Mouse (Mus musculus): ENCODE measurements around the gene Nsun2. TPM values are rescaled to one million over a fixed set of nuclear protein-coding genes. Genes with fewer than 3 reads are reported as not detected.

Gene Nsun2
- polyA plus RNA-seq (2014; fragmentation: Nextera tagmentation; extraction: Ambion mirVana) = 73.3 and 86.6 TPM in 2 replicates

DNA sequence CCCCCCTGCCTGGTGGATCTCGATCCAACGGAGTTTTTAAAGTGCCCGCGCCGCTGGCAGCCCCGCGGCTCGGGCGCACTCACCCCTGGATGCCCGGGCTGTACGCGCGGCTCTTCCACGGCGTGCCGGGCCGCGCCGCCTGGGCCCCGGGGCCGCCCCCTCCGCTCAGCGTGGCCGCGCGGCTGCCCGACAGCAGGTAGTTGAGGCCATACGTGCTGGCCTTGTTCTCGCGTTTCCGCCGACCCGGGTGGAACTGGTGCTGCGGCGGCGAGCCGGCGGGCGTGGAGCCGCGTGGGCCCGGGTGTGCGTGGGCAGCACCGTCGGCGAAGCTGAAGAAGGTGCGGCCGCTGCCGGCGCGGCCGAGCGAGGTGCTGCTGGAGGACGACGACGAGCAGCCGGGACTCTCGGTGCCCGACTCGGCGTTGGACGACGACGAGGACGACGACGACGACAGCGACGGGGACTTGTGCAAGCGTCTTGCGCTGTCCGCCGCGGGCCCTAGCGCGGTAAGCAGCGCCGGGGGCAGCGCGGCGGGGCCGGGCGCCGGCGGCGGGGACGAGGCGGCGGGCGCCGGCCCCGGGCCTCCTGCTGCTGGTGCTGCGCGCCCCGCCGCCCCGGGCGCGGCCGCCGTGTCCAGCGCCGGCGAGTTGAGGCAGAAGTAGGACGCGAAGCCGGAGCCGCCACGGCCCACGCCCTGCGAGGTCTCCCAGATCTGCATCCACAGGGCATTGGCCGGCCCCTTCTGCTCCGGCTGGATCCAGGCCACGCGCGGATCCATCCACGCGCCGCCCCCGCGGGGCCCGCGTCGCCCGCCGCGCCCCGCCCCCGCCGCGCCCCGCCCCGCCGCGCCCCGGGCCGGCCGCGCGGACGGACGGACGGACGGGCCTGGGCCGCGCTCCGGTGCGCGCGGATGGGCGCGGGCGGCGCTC, at the start of gene Nsun2:
TSS of gene Nsun2 (plus strand) at position 342 of the 929 bp plus-strand sequence.
- H3K9me3 ChIP-seq (ENCODE audit: control insufficient read depth, low read length) = no peaks in the 10 kb centered on the region
- H3K4me3 ChIP-seq (replicated peaks; ENCODE audit: low read length) = peak within 1 kb of the TSS; percentile 94
- peak; percentile 10 for ATAC-seq (ENCODE audit: low FRiP score)
- H3K27me3 ChIP-seq (ENCODE audit: control insufficient read depth, insufficient read depth, low read length) = no peaks in the 10 kb centered on the region
- peak within 1 kb of the TSS; percentile 96 for H3K4me2 ChIP-seq (replicated peaks)
- H3K4me1 ChIP-seq (replicated peaks; ENCODE audit: control insufficient read depth, insufficient read depth, low read length) = peaks cover 51% of the 10 kb centered on the region
- under 1% methylated on average over 91 of the region's 155 CpGs for WGBS
- peak; percentile 43 for DNase-seq (ENCODE audit: low spot score)
- peak within 1 kb of the TSS; percentile 98 for H3K27ac ChIP-seq
- H3K9ac ChIP-seq = peak within 1 kb of the TSS; percentile 90
- no peaks in the 10 kb centered on the region; the same call in 1 of the 2 replicates for H3K36me3 ChIP-seq (replicated peaks; ENCODE audit: control insufficient read depth, insufficient read depth)

DNA sequence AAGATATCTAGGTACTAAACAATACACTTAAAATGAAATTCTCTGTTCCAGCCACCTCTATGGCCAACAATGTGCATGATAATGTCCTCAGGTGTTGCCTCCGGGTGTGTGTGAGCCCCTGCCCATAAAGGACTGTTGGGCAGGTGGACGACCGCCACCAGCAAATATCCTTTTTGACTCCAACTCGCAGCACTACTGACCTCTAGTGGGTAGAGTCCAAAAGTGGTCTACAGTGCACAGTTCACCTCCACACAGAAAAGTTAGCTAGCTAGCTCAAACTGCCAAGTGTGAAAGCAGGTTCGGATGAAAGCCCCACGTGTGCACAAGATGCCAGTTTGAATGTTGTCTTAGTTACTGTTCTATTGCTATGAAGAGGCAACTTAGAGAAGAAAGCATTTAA, 48.2 kb upstream of the Nsun2 start:
- H3K9me3 ChIP-seq (ENCODE audit: control insufficient read depth, low read length) = no peaks in the 10 kb centered on the region
- H3K27me3 ChIP-seq (ENCODE audit: control insufficient read depth, insufficient read depth, low read length) = peaks cover 65% of the 10 kb centered on the region
- no peak overlapping the region for H3K4me3 ChIP-seq (replicated peaks; ENCODE audit: low read length)

DNA sequence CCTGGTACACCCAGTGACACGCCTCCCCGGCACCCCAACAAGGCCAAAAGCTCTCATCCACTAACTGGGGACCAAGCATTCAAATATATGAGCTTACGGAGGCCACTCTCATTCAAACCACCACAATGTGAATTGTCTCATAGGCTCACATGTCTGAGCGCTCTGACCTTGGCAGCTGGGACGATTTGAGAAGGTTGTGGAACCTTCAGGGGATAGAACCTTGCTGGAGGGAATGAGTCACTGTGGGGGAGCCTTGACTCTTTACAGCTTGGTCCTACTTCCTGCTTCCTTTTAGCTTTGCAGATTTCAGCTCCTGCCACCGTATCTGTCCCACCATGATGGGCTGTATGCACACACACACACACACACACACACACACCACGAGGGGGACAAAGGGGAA, 47.7 kb upstream of the Nsun2 start:
- Histone ChIP-seq H3K9me3 (ENCODE audit: control insufficient read depth, low read length) (no peaks in the 10 kb centered on the region), H3K27me3 (ENCODE audit: control insufficient read depth, insufficient read depth, low read length) (peaks cover 61% of the 10 kb centered on the region), H3K9ac (no peak overlapping the region), H3K36me3 (replicated peaks; ENCODE audit: control insufficient read depth, insufficient read depth) (no peaks in the 10 kb centered on the region), H3K4me2 (replicated peaks) (no peak overlapping the region), H3K4me3 (replicated peaks; ENCODE audit: low read length) (no peak overlapping the region), H3K27ac (no peak overlapping the region), H3K4me1 (replicated peaks; ENCODE audit: control insufficient read depth, insufficient read depth, low read length) (peaks cover 22% of the 10 kb centered on the region)
- 75% methylated on average over 7 of the region's 7 CpGs for WGBS
- DNase-seq (ENCODE audit: low spot score) (no peak), ATAC-seq (ENCODE audit: low FRiP score) (no peak)

More for the DNA sequence above, 48.2 kb upstream of the Nsun2 start:
- 17% methylated on average over 6 of the region's 6 CpGs for WGBS
- ATAC-seq (ENCODE audit: low FRiP score) = 0 out of 2 replicates have a peak, but pooled peaks have one; percentile 34
- H3K4me2 ChIP-seq (replicated peaks) = no peak overlapping the region
- H3K27ac ChIP-seq = no peak overlapping the region
- H3K36me3 ChIP-seq (replicated peaks; ENCODE audit: control insufficient read depth, insufficient read depth) = no peaks in the 10 kb centered on the region
- H3K9ac ChIP-seq = no peak overlapping the region
- DNase-seq (ENCODE audit: low spot score) = peak; percentile 74
- H3K4me1 ChIP-seq (replicated peaks; ENCODE audit: control insufficient read depth, insufficient read depth, low read length) = peaks cover 24% of the 10 kb centered on the region

DNA sequence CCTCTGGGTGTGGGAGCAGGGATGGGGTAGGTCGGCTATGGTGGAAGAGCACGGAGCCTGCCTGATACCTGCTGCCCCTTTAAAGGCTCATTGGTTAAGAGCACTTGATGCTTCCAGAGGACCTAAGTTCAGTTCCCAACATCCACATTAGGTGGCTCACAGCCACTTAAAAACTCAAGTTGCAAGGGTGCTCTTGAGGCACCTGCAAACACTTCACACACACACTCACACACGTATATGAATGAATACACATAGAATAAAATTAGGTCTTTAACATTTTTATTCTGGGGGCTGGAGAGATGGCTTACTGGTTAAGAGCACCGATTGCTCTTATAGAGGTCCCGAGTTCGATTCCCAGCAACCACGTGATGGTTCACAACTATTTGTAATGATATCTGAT, 46.4 kb upstream of the Nsun2 start:
- WGBS = 86% methylated on average over 7 of the region's 7 CpGs
- H3K9me3 ChIP-seq (ENCODE audit: control insufficient read depth, low read length) = no peaks in the 10 kb centered on the region
- no peak overlapping the region for H3K9ac ChIP-seq
- H3K36me3 ChIP-seq (replicated peaks; ENCODE audit: control insufficient read depth, insufficient read depth) = no peaks in the 10 kb centered on the region
- H3K4me3 ChIP-seq (replicated peaks; ENCODE audit: low read length) = no peak overlapping the region
- peak overlapping the region; percentile 53; the same call in 1 of the 2 replicates for H3K4me2 ChIP-seq (replicated peaks)
- H3K4me1 ChIP-seq (replicated peaks; ENCODE audit: control insufficient read depth, insufficient read depth, low read length) = peaks cover 13% of the 10 kb centered on the region; the same call in 1 of the 2 replicates
- ATAC-seq (ENCODE audit: low FRiP score) = no peak
- DNase-seq (ENCODE audit: low spot score) = no peak
- H3K27ac ChIP-seq = no peak overlapping the region
- H3K27me3 ChIP-seq (ENCODE audit: control insufficient read depth, insufficient read depth, low read length) = peaks cover 59% of the 10 kb centered on the region

DNA sequence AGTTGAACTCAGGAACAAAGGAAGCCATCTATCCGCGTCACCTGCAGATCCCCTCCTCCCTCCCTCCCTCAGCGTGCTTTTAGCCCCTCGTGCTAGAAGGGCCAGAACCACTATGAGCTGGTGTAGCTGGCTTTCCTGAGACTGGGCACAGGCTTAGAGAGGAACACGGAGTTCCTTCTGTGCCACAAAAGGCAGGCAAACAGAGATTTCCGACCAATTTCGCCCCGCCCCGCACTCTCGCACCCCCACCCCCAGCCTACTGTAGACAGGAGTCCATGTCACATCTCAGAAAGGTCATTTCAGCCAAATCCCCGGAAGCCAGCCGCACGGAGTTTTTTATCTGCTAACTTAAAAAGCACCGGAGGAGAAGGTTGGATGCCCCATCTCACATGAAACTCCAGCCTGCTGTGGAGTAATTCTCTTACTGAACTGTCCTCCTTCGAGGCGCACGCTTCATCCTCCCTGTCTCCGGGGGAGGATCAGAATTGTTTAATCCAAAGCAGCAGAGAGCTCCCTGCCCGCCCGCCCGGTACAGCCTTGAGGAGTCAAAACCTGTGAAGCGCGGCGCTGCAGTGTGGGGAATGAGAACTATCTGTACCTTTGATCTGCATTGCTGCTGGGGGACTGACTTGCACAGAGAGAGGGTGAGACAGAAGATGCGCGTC, 45.8 kb upstream of the Nsun2 start:
- Histone ChIP-seq H3K9me3 (ENCODE audit: control insufficient read depth, low read length) (no peaks in the 10 kb centered on the region), H3K4me3 (replicated peaks; ENCODE audit: low read length) (peak overlapping the region; percentile 25), H3K4me2 (replicated peaks) (peak overlapping the region; percentile 53), H3K4me1 (replicated peaks; ENCODE audit: control insufficient read depth, insufficient read depth, low read length) (peaks cover 13% of the 10 kb centered on the region; the same call in 1 of the 2 replicates), H3K27ac (no peak overlapping the region), H3K27me3 (ENCODE audit: control insufficient read depth, insufficient read depth, low read length) (peaks cover 57% of the 10 kb centered on the region), H3K9ac (peak overlapping the region; percentile 45), H3K36me3 (replicated peaks; ENCODE audit: control insufficient read depth, insufficient read depth) (no peaks in the 10 kb centered on the region)
- peak; percentile 33 for DNase-seq (ENCODE audit: low spot score)
- ATAC-seq (ENCODE audit: low FRiP score) = peak; percentile 21; the same call in 1 of the 2 replicates
- WGBS = 3% methylated on average over 26 of the region's 26 CpGs

DNA sequence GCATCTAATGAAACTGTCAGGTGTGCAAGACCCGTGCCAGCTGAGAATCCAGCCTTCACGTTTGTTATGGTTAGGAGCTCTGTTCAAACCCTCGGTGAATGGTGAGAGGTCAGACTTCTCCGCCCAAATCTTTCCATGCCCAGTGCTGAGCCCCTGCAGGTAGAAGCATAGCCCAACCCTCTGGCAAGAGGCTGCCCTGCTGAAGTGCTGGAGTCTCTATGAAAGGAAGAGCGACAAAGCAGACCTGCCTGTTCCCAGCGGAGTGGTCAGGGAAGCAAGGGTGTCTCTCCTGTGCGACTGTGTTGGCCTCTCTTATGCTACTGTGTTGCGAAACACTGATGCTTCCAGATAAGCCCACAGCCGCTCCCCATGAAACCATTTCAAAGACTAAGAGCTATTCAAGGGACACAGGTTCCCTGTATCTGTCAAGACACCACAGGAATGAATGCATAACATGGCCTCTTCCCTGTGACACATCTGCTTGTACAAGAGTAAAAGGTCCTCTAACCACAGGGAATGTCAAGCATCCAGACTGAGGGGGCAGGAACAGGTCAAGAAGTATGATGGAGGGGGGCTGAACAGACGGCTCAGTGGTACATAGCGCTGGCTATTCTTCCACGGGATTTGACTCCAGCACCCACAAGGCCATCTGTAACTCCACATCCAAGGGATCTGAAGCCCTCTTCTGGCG, 44.8 kb upstream of the Nsun2 start:
- DNase-seq (ENCODE audit: low spot score) (no peak), ATAC-seq (ENCODE audit: low FRiP score) (no peak)
- H3K4me2 ChIP-seq (replicated peaks) = peak overlapping the region; percentile 53
- peaks cover 50% of the 10 kb centered on the region for H3K27me3 ChIP-seq (ENCODE audit: control insufficient read depth, insufficient read depth, low read length)
- H3K4me3 ChIP-seq (replicated peaks; ENCODE audit: low read length) = no peak overlapping the region
- WGBS = 41% methylated on average over 13 of the region's 13 CpGs
- no peak overlapping the region for H3K27ac ChIP-seq
- 0 out of 2 replicates have a peak, but pooled peaks cover 13% of the 10 kb centered on the region for H3K4me1 ChIP-seq (replicated peaks; ENCODE audit: control insufficient read depth, insufficient read depth, low read length)
- H3K36me3 ChIP-seq (replicated peaks; ENCODE audit: control insufficient read depth, insufficient read depth) = no peaks in the 10 kb centered on the region
- H3K9ac ChIP-seq = no peak overlapping the region
- no peaks in the 10 kb centered on the region for H3K9me3 ChIP-seq (ENCODE audit: control insufficient read depth, low read length)

DNA sequence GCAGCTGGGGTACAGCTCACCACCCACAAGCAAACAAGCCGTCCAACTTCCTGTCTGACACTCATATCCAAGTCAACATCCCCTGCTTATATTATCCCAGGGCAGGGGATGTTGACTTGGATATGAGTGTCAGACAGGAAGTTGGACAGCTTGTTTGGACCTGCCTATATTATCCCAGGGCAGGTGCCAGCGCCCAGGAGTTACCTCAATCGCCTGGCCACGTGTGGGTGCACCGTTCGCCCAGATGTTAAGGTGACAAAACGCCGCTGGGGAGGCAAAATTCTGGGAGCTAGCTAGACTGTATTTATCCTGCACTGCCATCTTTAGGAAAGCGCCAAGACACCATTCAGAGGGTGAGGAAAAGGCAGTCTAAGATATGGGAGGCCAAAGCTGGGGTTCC, 43.8 kb upstream of the Nsun2 start:
- DNase-seq (ENCODE audit: low spot score) (no peak), ATAC-seq (ENCODE audit: low FRiP score) (no peak)
- Histone ChIP-seq H3K9me3 (ENCODE audit: control insufficient read depth, low read length) (no peaks in the 10 kb centered on the region), H3K4me1 (replicated peaks; ENCODE audit: control insufficient read depth, insufficient read depth, low read length) (0 out of 2 replicates have a peak, but pooled peaks cover 13% of the 10 kb centered on the region), H3K27me3 (ENCODE audit: control insufficient read depth, insufficient read depth, low read length) (peaks cover 44% of the 10 kb centered on the region), H3K9ac (no peak overlapping the region), H3K36me3 (replicated peaks; ENCODE audit: control insufficient read depth, insufficient read depth) (no peaks in the 10 kb centered on the region), H3K27ac (no peak overlapping the region), H3K4me2 (replicated peaks) (no peak overlapping the region), H3K4me3 (replicated peaks; ENCODE audit: low read length) (no peak overlapping the region)
- 85% methylated on average over 9 of the region's 9 CpGs for WGBS

DNA sequence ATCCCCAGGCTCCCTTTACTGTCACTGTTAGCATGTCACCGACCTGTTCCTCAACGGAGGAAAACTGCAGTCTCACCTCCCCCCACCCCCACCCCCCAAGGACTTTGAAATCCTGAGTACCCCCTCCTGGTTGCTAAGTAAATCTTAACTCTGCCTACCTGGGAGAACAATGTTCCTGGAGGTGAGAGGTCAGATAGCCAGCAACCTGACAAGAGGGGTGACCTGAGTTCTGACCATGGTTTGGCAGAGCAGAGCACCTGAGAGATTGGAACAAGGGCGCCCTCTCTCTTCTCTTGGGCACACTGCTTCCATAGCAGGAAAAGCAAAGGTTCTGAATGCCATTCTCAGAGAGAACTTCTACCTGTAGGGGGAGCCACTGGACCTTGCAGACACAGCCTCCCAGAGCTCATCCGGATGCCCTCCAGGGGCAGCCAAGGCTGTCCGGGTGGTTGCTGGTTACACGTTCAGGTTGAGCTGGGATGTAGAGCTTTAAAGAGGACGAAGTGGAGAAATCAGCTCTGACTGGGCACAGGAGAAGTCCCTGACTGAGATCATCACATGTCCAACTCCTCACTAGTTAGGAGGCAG, 40.6 kb upstream of the Nsun2 start:
- ATAC-seq (ENCODE audit: low FRiP score) = no peak
- H3K4me1 ChIP-seq (replicated peaks; ENCODE audit: control insufficient read depth, insufficient read depth, low read length) = 0 out of 2 replicates have a peak, but pooled peaks cover 5% of the 10 kb centered on the region
- no peak overlapping the region for H3K4me2 ChIP-seq (replicated peaks)
- 25% methylated on average over 7 of the region's 7 CpGs for WGBS
- peaks cover 19% of the 10 kb centered on the region for H3K36me3 ChIP-seq (replicated peaks; ENCODE audit: control insufficient read depth, insufficient read depth)
- peak; percentile 44 for DNase-seq (ENCODE audit: low spot score)
- H3K4me3 ChIP-seq (replicated peaks; ENCODE audit: low read length) = no peak overlapping the region
- peaks cover 23% of the 10 kb centered on the region for H3K27me3 ChIP-seq (ENCODE audit: control insufficient read depth, insufficient read depth, low read length)
- no peak overlapping the region for H3K27ac ChIP-seq
- no peak overlapping the region for H3K9ac ChIP-seq
- H3K9me3 ChIP-seq (ENCODE audit: control insufficient read depth, low read length) = no peaks in the 10 kb centered on the region
